Mouse (Mus musculus) lung, postnatal 0 days (tissue): Measurements from ENCODE around the gene Mrpl30.

Experiments used
- CTCF ChIP-seq: IDR thresholded peaks from 2 replicates; pipeline ENCODE4 v1.5.1; 2016; ENCODE audit warnings: antibody characterized with exemption, mild to moderate bottlenecking
- EP300 ChIP-seq: IDR thresholded peaks from 2 replicates; pipeline ENCODE4 v1.6.1; 2016; ENCODE audit warnings: antibody characterized with exemption, mild to moderate bottlenecking, control low read depth

- TF ChIP-seq CTCF, result no peak
- TF ChIP-seq EP300, result no peak
These were observed 9.5 kb downstream of the Mrpl30 start for GRCm38 (mm10) chr1:37899816-37900215.
